Mouse (Mus musculus): Measurements from ENCODE around the gene Oxct1. TPM values are rescaled to one million over a fixed set of nuclear protein-coding genes. Genes with fewer than 3 reads are reported as not detected.

The Oxct1 gene
- polyA plus RNA-seq, 1 experiment from 2014 or later = 118 TPM

DNA sequence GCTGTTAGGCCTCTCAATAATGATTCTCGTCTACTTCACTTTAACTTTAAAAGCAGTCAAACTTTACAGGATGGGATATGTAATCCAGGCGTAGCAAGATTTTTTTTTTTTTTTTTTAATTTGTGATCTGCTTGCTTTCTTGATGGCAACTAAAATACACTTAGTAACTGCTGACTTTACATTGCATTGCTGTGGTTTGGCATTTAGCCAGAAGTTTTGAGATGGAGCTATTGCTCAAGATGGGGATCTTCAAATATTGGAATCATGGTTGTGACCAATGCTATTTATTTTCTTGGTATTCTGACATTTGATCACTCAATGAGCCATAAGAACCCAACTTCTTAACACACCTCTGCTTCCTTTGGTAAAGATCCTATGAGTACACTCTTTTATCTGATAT is 66.4 kb downstream of the Oxct1 start:
- Histone ChIP-seq H3K4me3 (no peak overlapping the region), H3K9me3 (replicated peaks) (no peaks in the 10 kb centered on the region), H3K36me3 (peaks cover 21% of the 10 kb centered on the region), H3K27me3 (ENCODE audit: low read depth, poor library complexity, severe bottlenecking) (no peaks in the 10 kb centered on the region), H3K4me1 (no peaks in the 10 kb centered on the region), H3K27ac (replicated peaks) (no peak overlapping the region)
- no peak for DNase-seq (ENCODE audit: low spot score)
- 86% methylated on average over 2 of the region's 2 CpGs for WGBS

DNA sequence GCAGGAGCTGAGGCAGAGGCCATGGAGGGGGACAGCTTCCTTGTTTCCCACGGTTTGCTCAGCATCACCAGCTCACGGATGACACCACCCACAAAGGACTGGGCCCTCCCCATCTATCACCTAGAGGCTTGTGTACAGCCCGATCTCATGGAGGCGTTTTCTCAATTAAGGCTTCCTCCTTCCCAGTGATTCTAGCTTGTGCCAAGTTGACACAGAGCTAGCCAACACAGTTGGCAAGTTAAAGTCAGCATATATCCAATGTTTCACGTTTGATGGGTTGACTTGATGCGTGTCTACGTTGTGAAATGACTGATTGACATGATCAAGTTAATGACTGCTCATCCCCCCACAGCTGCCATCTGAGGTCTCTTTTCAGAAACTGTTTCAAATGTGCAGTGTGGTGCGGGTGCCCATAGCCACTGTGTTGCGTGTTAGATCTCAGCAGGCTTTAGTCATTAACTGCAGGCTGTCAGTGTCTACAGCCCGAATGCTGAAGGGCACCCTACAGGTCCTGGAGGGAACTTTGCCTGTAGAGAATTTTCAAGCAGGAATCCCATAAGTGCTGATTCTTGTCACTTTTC is 74.2 kb downstream of the Oxct1 start:
- H3K9me3 ChIP-seq (replicated peaks) = no peaks in the 10 kb centered on the region
- H3K36me3 ChIP-seq = peaks cover 30% of the 10 kb centered on the region
- H3K4me3 ChIP-seq = no peak overlapping the region
- DNase-seq (ENCODE audit: low spot score) = no peak
- no peaks in the 10 kb centered on the region for H3K27me3 ChIP-seq (ENCODE audit: low read depth, poor library complexity, severe bottlenecking)
- WGBS = 92% methylated on average over 10 of the region's 10 CpGs
- no peak overlapping the region for H3K27ac ChIP-seq (replicated peaks)
- H3K4me1 ChIP-seq = no peaks in the 10 kb centered on the region

DNA sequence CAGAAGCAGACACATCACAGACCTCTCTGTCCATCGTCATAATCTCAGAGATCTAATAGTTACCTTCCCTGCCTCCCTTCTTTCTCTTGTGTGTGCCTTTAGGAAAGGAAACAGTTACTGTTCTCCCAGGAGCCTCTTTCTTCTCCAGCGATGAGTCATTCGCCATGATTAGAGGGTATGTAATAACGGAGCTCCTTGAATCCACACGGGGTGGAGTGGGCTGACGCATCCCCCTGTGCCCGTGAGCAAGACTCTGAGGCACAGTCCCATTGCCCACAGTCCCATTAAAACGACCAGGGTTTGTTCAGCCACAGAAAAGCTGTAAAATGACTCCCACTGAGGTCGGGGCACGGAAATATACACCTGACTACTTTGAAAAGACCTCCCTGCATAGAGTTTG is 74.8 kb downstream of the Oxct1 start:
- no peak overlapping the region for H3K27ac ChIP-seq (replicated peaks)
- no peaks in the 10 kb centered on the region for H3K9me3 ChIP-seq (replicated peaks)
- no peak for DNase-seq (ENCODE audit: low spot score)
- no peaks in the 10 kb centered on the region for H3K4me1 ChIP-seq
- no peak overlapping the region for H3K4me3 ChIP-seq
- H3K36me3 ChIP-seq = peaks cover 30% of the 10 kb centered on the region
- no peaks in the 10 kb centered on the region for H3K27me3 ChIP-seq (ENCODE audit: low read depth, poor library complexity, severe bottlenecking)
- 92% methylated on average over 10 of the region's 10 CpGs for WGBS

DNA sequence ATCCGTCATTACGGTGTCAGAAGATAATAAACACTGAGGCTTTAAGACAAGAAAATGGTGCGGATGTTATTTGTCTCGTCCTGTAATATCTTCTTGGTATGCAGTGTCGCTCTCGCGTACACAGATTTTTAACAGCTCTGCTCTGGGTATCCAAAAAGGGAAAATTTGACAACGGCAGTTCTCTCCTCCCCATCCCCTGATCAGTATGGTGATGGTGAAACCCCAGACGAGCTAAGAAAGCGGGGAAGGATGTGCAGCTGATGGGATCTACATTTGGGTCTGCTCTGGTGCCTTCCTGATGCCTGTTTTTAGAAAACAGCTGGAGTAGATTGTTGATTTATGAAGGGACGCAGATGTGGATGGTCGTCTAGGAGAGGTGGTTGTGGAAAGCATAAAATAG is 78.1 kb downstream of the Oxct1 start:
- DNase-seq (ENCODE audit: low spot score) = no peak
- H3K27ac ChIP-seq (replicated peaks) = no peak overlapping the region
- WGBS = 93% methylated on average over 12 of the region's 12 CpGs
- peaks cover 25% of the 10 kb centered on the region for H3K36me3 ChIP-seq
- no peaks in the 10 kb centered on the region for H3K4me1 ChIP-seq
- H3K27me3 ChIP-seq (ENCODE audit: low read depth, poor library complexity, severe bottlenecking) = no peaks in the 10 kb centered on the region
- no peaks in the 10 kb centered on the region for H3K9me3 ChIP-seq (replicated peaks)
- no peak overlapping the region for H3K4me3 ChIP-seq

DNA sequence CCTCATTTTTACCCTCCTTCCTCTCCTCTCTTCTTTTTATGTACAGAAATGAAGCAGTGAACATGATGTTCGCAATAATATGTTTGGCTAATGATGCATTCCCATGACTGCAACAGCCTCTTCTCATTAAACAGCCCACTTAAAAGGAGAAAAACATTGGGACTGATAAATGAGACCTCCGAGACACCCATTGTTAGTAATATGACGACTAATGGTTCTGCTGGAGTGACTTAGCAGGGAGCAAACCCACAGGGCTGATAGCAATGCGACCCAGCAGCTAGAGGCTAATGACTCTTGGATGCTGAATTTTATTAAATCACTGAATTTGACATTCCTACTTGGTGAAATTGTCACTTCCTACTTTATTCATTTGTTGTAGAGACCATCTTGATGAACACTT is 79.3 kb downstream of the Oxct1 start:
- no peak for DNase-seq (ENCODE audit: low spot score)
- no peaks in the 10 kb centered on the region for H3K27me3 ChIP-seq (ENCODE audit: low read depth, poor library complexity, severe bottlenecking)
- no peak overlapping the region for H3K4me3 ChIP-seq
- no peaks in the 10 kb centered on the region for H3K9me3 ChIP-seq (replicated peaks)
- H3K4me1 ChIP-seq = no peaks in the 10 kb centered on the region
- H3K27ac ChIP-seq (replicated peaks) = no peak overlapping the region
- 81% methylated on average over 4 of the region's 4 CpGs for WGBS
- H3K36me3 ChIP-seq = peaks cover 24% of the 10 kb centered on the region

DNA sequence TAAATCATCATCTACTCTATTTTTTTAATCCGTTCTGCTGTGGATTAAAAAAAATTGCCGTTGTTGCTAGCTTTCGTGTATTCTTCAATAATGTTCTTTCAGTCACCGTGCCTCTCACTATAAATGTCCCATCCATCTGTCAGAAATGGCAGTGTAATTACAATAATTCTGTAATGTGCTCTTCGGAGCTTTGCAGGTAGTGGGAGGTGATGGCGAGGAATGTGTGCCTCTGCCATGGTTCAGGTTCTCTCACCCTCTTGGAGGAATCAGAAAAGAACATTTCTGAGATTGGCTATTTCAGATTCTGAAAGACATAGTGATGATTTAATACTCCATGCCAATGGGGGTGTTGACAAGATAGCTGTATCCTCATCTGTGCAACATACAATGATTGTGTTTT is 93.8 kb downstream of the Oxct1 start:
- no peak for DNase-seq (ENCODE audit: low spot score)
- WGBS = 92% methylated on average over 6 of the region's 6 CpGs
- H3K27ac ChIP-seq (replicated peaks) = no peak overlapping the region
- H3K27me3 ChIP-seq (ENCODE audit: low read depth, poor library complexity, severe bottlenecking) = no peaks in the 10 kb centered on the region
- no peak overlapping the region for H3K4me3 ChIP-seq
- H3K36me3 ChIP-seq = no peaks in the 10 kb centered on the region
- no peaks in the 10 kb centered on the region for H3K9me3 ChIP-seq (replicated peaks)
- no peaks in the 10 kb centered on the region for H3K4me1 ChIP-seq

DNA sequence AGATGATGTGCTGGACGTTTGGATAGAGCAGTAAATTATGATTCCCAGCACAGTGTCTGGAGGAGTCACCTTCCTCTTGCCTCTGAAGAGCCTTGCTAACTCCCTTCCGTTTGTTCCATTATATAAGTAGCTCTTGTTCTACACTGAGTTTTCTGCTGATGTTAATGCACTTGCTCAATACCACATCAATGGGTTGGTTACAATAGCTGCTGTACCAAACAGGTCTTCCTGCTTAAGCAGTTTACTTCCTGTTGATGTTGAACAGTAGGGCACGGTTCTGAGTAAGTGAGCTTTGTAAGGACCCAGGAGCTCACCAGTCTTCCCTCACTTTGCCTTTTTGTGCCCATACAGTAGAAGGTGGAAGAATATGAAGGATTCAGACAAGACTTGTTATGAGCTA is 98.5 kb downstream of the Oxct1 start:
- Histone ChIP-seq H3K36me3 (peaks cover 16% of the 10 kb centered on the region), H3K27me3 (ENCODE audit: low read depth, poor library complexity, severe bottlenecking) (no peaks in the 10 kb centered on the region), H3K4me1 (no peaks in the 10 kb centered on the region), H3K27ac (replicated peaks) (no peak overlapping the region), H3K9me3 (replicated peaks) (no peaks in the 10 kb centered on the region), H3K4me3 (no peak overlapping the region)
- no peak for DNase-seq (ENCODE audit: low spot score)
- WGBS = 75% methylated on average over 3 of the region's 3 CpGs

DNA sequence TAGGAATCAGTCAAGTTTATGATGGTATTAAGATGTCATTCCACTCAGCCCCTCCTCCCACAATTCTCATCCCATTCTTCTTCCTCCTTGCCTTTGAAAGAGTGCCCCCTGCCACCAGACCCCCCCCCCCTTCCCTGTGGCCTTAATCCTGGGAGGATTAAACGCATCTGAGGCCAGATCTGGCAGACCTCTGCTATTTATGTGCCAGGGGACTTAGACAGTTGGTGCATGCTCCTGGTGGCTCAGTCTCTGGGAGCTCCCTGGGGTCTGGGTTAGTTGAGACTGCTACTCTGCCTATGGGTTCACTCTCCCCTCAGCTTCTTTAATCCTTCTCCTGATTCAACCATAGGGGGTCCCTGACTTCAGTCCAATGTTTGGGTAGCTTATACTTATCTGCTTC is 112.3 kb downstream of the Oxct1 start:
- H3K27ac ChIP-seq (replicated peaks) = no peak overlapping the region
- 13% methylated on average over 1 of the region's 1 CpGs for WGBS
- no peaks in the 10 kb centered on the region for H3K9me3 ChIP-seq (replicated peaks)
- DNase-seq (ENCODE audit: low spot score) = peak; percentile 30
- H3K4me1 ChIP-seq = peaks cover 7% of the 10 kb centered on the region
- no peaks in the 10 kb centered on the region for H3K36me3 ChIP-seq
- H3K4me3 ChIP-seq = no peak overlapping the region
- no peaks in the 10 kb centered on the region for H3K27me3 ChIP-seq (ENCODE audit: low read depth, poor library complexity, severe bottlenecking)

DNA sequence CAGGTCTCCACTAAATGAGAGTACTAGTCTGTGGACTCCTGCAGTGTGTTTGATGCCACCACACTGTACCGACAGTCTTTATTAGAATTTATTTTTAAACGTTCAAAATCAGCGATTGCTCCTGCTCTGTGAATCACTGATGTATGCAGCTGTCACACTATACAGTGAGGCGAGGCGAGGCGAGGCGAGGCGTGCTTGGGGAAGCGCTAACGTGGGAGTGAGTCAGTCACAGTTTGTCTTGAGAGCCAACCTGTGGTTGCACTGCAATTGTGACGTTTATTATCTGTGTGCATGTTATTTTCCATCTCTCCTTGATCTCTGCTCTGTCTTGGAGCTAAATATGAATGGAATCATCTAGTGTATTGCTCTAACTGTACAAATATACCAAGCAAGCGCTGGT is 113.3 kb downstream of the Oxct1 start:
- no peak overlapping the region for H3K27ac ChIP-seq (replicated peaks)
- H3K27me3 ChIP-seq (ENCODE audit: low read depth, poor library complexity, severe bottlenecking) = no peaks in the 10 kb centered on the region
- no peak for DNase-seq (ENCODE audit: low spot score)
- WGBS = 91% methylated on average over 12 of the region's 12 CpGs
- no peaks in the 10 kb centered on the region for H3K9me3 ChIP-seq (replicated peaks)
- H3K4me1 ChIP-seq = peaks cover 7% of the 10 kb centered on the region
- no peak overlapping the region for H3K4me3 ChIP-seq
- peaks cover 5% of the 10 kb centered on the region for H3K36me3 ChIP-seq

DNA sequence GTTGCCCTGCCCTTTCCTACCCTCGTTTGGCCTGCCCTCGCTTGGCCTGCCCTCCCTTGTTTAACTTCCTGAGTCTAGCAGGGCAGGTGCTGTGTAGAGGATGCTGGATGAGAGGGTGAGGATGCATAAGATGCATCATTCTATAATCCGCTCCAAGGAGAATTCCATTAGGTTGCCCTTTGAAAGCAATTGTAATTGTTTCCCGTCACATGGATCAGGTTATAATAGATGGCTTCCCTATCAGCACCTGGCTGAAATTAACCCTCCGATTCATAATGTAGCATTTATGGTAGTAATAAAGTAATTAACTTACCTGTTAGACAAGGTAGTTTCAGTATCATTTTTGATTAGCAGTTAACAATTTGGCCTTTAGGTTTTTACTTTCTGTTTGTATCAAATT is 119.2 kb downstream of the Oxct1 start:
- 92% methylated on average over 5 of the region's 5 CpGs for WGBS
- no peaks in the 10 kb centered on the region for H3K4me1 ChIP-seq
- no peak overlapping the region for H3K4me3 ChIP-seq
- no peaks in the 10 kb centered on the region for H3K27me3 ChIP-seq (ENCODE audit: low read depth, poor library complexity, severe bottlenecking)
- no peak for DNase-seq (ENCODE audit: low spot score)
- H3K27ac ChIP-seq (replicated peaks) = no peak overlapping the region
- H3K9me3 ChIP-seq (replicated peaks) = no peaks in the 10 kb centered on the region
- peaks cover 10% of the 10 kb centered on the region for H3K36me3 ChIP-seq

DNA sequence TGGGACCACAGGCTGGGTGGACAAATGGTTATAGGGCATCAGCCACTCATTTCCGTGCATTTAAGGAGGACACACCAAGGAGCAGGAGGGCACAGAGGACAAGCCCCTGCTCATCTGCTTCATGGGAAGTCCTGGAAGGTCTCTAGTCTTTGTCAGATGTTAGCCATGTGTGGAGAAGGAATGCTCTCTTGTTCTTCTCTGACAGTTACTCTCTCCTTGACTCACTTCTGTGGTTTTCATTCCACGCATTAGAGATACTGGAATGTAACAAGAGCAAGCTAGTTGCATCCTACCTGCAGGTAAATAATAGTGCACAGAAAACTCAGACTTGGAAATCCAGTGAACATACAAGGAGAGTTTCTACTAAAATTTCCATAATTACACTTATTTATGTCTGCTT is 121.5 kb downstream of the Oxct1 start:
- no peaks in the 10 kb centered on the region for H3K27me3 ChIP-seq (ENCODE audit: low read depth, poor library complexity, severe bottlenecking)
- 92% methylated on average over 2 of the region's 2 CpGs for WGBS
- H3K4me3 ChIP-seq = no peak overlapping the region
- no peaks in the 10 kb centered on the region for H3K9me3 ChIP-seq (replicated peaks)
- DNase-seq (ENCODE audit: low spot score) = no peak
- H3K36me3 ChIP-seq = peaks cover 10% of the 10 kb centered on the region
- no peaks in the 10 kb centered on the region for H3K4me1 ChIP-seq
- no peak overlapping the region for H3K27ac ChIP-seq (replicated peaks)

DNA sequence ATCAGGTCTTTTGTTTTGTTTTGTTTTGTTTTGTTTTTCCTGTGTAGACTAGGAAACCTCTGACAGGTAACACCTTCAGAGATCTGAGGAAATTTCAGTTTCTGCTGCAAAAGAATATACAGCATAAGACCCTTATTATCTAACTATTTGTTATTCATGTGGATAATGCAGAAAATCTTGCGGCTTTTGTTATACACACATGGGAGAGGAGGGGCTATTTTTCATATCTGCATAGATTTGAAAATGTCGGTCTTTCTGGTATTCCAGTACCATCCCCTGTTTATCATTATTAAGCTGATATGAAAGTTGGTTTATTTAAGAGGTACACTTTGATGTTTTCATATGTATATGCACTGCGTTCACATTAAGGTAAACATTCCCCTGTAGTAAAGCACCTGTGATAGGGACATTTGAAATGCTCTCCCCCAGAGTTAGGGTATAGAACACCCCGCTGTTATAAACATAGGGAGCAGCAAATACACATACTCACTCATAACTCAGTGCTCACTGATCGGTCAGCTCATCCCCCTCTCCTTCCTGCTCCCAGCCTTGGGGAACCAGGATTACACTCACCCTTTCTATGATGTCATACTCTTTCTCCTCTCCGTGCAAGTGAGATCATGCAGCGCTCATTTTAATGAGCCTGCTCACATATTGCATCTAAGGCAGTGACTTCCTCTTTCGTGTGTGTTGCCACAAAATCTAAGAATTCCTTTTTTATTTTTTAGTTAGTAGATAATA is 122.6 kb downstream of the Oxct1 start:
- no peaks in the 10 kb centered on the region for H3K4me1 ChIP-seq
- H3K27me3 ChIP-seq (ENCODE audit: low read depth, poor library complexity, severe bottlenecking) = no peaks in the 10 kb centered on the region
- H3K9me3 ChIP-seq (replicated peaks) = no peaks in the 10 kb centered on the region
- H3K4me3 ChIP-seq = no peak overlapping the region
- H3K27ac ChIP-seq (replicated peaks) = no peak overlapping the region
- H3K36me3 ChIP-seq = peaks cover 18% of the 10 kb centered on the region
- no peak for DNase-seq (ENCODE audit: low spot score)
- WGBS = 91% methylated on average over 8 of the region's 8 CpGs

DNA sequence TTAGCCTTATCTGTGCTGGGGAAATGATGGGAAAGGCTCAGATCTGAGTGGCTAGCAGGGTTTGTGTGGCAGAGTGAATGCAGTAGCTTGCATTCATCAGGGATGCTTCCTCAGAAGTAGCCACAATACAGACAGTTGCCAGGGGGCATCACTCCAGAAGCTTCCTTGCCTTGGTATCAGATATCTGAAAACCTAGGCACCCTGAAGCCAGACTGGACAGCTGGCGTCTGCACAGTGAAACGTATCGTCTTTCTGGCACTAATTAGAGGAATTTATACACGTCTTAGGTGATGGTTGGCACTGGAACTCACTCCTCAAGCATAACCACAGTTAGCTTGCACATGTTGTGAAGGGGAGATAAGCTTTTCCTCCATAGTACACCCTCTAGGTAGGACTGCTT is 128.5 kb downstream of the Oxct1 start:
- DNase-seq (ENCODE audit: low spot score) = no peak
- WGBS = 90% methylated on average over 4 of the region's 4 CpGs
- H3K9me3 ChIP-seq (replicated peaks) = no peaks in the 10 kb centered on the region
- peaks cover 20% of the 10 kb centered on the region for H3K36me3 ChIP-seq
- H3K27ac ChIP-seq (replicated peaks) = no peak overlapping the region
- no peaks in the 10 kb centered on the region for H3K27me3 ChIP-seq (ENCODE audit: low read depth, poor library complexity, severe bottlenecking)
- no peaks in the 10 kb centered on the region for H3K4me1 ChIP-seq
- no peak overlapping the region for H3K4me3 ChIP-seq
